Mouse (Mus musculus) granulocyte monocyte progenitor cell, adult 5-6 weeks (primary cell): Measurements from ENCODE around the gene Trim41. TPM values are rescaled to one million over a fixed set of nuclear protein-coding genes. Genes with fewer than 3 reads are reported as not detected.
A peak's percentile ranks its signal among the peaks of the same experiment; 100 is the strongest.
"Not testable (repeated sequence)": the region's sequence is repeated elsewhere in the genome, so short reads cannot be mapped to it uniquely, and the experiment has no call there.

ENCODE experiments used
- ATAC-seq: replicated peaks from 2 replicates; pipeline ENCODE4 v1.8.0; 2016; ENCODE audit warnings: mild to moderate bottlenecking, moderate TSS enrichment, inconsistent platforms; ENCODE audit not compliant: poor library complexity, severe bottlenecking
- total RNA-seq, 2 experiments: library from RNA; stranded (forward) in 1 of 2; stranded (reverse) in 1 of 2; fragments of 200-712, 200-1000 nt in 1 of 2; fragments of >200 nt in 1 of 2; fragmentation: Nextera tagmentation in 1 of 2; gene quantifications; 2 replicates each; pipeline ENCODE4 v1.2.3; 2014 to 2017

Trim41 gene
- total RNA-seq (2014; fragmentation: Nextera tagmentation), result 17.1 and 24.2 TPM in 2 replicates
- 39.4 and 50.8 TPM in 2 replicates for total RNA-seq (2017)

- ATAC-seq, result peak; percentile 74
These were observed at the start of gene Trim41 for GRCm38 (mm10) chr11:48816800-48817665. Gene Trim41, minus strand, starts transcription at chr11:48817353.

GRCm38 (mm10) chr11:48866481-48866880, 49.3 kb upstream of the Trim41 start:
- ATAC-seq, result no peak

GRCm38 (mm10) chr11:48863808-48864207, 46.7 kb upstream of the Trim41 start:
- ATAC-seq, result no peak

- ATAC-seq, result no peak
These were observed 45.7 kb upstream of the Trim41 start for GRCm38 (mm10) chr11:48862784-48863319.

- ATAC-seq, result peak; percentile 30
These were observed 41.9 kb upstream of the Trim41 start for GRCm38 (mm10) chr11:48859014-48859413.

DNA sequence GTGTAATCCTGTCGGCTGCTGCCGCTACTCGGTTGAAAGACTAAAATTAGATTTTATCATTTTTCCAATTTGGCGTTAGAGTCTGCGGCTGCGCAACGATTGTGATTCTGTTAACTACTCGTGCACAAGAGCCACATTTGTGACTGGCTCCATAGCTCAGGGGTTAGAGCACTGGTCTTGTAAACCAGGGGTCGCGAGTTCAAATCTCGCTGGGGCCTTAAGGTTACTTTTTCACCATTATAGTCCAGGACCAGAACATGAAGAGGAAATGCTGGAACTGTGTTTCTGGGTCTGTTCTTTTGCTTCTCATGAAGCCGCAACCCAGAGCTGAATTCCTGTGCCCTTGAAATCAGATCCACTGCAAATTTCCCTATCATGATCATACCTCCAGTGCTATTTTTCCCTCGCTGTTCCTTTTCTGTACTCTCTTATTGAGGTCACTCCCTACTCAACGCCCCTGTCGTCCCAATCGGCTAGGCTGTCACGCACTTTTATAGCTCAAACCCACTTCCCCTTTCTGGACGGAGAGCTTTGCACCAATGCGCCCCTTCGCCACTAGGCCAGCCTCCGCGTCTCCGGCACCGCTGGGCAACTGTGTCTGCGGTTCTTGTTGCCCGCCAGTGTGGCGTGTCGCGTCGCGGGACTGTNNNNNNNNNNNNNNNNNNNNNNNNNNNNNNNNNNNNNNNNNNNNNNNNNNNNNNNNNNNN, 36.5 kb upstream of the Trim41 start:
- ATAC-seq, result peak; percentile 63

- no peak; the same call in 1 of the 2 replicates for ATAC-seq
These were observed 35.7 kb upstream of the Trim41 start for GRCm38 (mm10) chr11:48852624-48853473.

DNA sequence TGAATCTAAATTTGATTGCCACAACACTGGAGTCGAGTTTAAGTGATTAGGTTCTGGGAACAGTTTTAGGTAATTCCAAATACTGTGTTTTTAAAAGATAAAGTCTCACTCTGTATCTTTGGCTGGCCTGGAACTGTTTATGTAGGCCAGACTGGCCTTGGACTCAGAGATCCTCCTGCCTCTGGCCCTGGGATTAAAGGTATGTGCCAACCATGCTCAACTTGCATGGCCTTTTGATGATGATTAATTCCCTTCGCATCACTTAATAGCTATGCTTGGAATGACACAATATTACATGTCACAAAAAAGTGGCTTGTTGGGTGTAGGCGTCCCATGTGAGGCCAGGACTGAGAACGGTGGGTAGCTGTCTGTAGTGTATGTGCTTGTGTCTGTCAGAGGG, 35.0 kb upstream of the Trim41 start:
- no peak for ATAC-seq

DNA sequence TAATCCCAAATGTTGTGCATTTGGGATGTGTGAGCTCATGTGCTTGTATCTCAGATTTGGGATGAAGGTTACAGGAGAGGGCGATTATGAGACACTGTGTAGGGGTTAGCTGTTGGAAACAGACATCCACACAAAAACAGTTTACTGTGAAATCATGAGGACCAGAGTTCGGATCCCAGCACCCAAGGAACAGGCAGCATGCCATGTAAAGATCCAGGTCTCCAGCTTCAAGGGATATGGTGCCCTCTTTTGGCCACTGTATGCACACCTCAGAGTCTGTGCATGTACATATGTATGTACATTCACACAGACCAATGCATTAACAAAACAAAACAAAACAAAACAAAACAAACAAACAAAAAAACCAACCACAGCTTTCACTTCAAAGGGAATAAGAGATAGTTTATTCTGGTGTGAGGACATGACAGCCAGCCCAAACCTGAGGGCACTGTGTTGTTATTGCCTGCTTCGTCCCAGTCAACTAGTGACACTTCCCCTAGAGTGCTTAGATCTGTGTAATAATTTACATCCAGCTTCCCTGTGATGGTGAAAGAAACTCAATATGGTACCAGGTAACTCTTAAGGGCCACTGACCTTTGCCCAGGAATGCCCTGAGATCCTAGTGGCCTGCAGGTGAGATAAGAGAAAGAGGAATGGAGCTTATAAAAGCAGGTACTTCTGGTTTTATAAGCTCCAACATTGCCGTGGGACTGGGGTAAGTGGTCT, 34.3 kb upstream of the Trim41 start:
- no peak for ATAC-seq

DNA sequence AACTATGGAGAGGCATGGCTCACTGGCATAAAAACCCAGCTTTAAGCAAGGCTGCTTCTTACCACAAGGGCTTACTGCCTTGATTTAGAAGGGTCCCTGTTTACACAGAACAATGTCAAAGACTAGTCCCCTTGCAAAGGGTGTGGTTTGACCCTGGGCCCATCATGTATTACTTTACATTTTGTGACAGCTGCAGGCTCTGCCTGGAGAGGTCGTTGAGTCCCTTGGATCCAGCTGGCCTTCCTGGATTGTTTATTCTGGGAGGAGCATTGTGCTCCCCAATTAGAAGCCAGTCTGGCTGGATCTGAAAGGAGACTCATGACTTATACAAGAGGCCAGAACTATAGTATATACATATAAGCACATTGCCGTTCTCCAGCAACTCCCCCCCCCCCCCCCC, 33.1 kb upstream of the Trim41 start:
- no peak for ATAC-seq

GRCm38 (mm10) chr11:48846881-48847280, 29.7 kb upstream of the Trim41 start:
- ATAC-seq, result no peak

DNA sequence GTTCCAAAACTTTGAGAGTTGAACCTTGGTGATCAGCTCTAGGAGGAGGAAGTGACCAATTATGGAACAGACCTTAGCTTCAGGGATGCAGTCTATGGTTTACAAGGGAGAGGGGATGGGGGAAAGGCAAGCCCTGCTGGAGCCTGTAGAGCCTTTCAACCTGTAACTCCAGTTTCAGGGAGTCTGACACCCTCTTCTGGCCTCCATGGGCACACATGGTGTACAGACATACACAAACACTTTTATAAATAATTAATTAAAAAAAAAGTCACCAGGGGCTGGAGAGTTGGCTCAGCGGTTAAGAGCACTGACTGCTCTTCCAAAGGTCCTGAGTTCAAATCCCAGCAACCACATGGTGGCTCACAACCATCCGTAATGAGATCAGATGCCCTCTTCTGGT, 29.2 kb upstream of the Trim41 start:
- not testable (repeated sequence) for ATAC-seq

DNA sequence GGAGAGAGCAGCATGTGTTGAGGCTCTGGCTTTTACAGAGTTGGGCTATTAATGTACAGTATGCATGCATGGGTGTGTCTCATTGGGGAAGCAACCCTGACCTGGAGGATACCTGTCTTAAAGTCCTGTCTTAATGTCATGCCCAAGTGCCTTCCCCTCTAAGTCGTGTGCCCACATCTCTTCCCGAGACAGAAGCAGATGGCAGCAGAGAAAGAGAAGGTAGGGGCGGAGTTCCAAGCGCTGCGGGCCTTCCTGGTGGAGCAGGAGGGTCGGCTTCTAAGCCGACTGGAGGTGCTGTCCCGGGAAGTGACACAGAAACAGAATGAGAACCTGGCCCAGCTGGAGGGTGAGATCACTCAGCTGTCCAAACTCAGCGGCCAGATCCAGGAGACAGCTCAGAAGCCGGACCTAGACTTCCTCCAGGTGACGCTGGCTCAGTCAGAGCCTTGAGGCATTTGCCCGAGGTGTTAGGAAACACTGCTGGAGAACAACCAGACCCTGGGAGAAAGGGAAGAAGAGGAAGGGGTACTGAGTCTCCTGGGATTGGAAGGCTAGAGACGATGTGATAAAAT, 28.2 kb upstream of the Trim41 start:
- ATAC-seq, result no peak

DNA sequence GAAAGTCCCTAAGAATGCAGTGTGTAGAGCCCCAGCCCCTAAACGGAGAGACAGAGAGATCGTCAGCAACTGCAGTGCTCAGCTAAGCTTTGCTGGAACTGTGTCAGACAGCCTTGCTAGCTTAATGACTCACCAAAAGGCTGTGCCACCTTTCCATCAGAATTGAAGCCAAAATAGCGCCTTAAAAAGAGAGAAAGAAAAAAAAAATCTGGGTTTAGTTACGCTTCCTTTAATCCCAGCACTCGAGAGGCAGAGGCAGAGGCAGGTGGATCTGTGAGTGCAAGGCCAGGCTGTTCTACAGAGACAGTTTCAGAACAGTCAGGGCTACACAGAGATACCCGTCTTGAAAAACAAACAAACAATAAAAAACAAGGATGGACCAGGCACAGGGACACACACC, 27.2 kb upstream of the Trim41 start:
- ATAC-seq, result no peak

DNA sequence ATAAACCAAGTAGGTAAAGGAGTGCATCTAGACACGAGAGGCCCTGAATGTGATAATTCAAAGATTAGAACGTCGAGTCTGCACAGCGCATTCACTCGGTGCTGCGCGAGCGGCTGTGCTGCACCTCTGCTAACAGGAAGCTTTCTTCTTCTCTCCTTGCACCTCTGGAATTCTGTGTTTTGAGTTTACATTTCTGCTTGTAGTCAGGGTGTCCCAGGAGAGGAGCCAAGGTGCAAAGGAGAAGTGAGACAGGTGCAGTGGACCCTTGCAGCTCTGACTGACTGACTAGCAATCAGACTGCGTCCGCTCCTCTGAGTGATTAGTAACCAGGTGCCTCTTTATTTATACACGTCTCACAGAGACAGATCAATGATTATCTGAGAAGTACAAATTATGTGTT, 26.0 kb upstream of the Trim41 start:
- no peak for ATAC-seq

GRCm38 (mm10) chr11:48842378-48842792, 25.2 kb upstream of the Trim41 start:
- no peak for ATAC-seq

- ATAC-seq, result no peak
These were observed 24.1 kb upstream of the Trim41 start for GRCm38 (mm10) chr11:48841213-48841612.

DNA sequence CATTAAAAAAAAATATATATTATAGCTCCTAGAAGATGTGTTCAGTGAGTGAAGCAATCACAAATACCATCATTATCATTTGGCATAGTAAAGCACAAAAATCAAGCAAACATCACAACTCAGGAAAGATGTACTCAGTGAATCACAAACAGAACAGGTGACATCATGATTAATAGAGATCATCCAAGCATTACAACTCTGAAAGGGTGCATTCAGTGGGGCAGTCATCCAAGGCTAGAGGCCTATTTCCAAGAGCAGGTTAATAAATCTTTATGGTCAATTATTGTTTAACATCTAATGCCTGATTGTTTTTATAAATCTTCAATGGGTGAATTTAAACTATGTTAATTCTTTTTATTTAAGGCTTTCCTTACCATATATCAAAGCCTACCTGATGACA, 23.7 kb upstream of the Trim41 start:
- no peak for ATAC-seq
